ENCODE assay signal across 8 mouse cellular contexts in the genomic region with DNA sequence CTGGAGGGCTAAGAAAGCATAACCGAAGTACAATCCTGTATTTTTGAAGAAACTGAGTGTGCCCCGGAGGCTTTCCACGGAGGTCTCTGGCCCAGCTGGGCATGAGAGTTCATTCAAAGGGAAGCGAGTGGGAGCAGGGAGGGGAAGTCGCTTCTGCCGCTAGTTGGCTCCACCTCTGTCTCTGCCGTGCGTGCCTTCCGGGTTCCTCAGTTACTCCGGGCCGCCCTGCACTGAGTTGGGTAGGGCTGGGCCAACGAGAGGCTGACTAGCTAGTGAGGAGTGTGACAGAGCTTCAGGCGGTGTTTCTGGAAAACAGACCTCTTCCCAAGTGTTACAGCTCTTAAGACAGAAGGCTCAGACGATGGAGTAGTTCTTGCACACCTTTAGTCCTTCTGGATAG. TPM values are rescaled to one million over a fixed set of nuclear protein-coding genes. Genes with fewer than 3 reads are reported as not detected.
A peak's percentile ranks its signal among the peaks of the same experiment; 100 is the strongest.
DNase-seq lines count a peak whose midpoint lies in the region; ATAC-seq lines count a peak whose summit lies in the region.

No protein-coding gene starts in this region.

- H3K9me3 ChIP-seq in heart, embryonic 10.5 days, result no peaks in the 10 kb centered on the region
- no peaks in the 10 kb centered on the region for H3K9me3 ChIP-seq in limb, embryonic 13.5 days
- no peaks in the 10 kb centered on the region for H3K9me3 ChIP-seq in forebrain, embryonic 15.5 days

- H3K4me3 ChIP-seq in heart, embryonic 10.5 days, result no peak overlapping the region; the same call in 1 of the 2 replicates
- no peak overlapping the region for H3K4me3 ChIP-seq in limb, embryonic 13.5 days
- H3K4me3 ChIP-seq in forebrain, embryonic 15.5 days, result no peak overlapping the region

- H3K4me2 ChIP-seq in limb, embryonic 13.5 days (replicated peaks), result 0 out of 2 replicates have a peak overlapping the region, but pooled peaks have one; percentile 9
- no peak overlapping the region for H3K4me2 ChIP-seq in forebrain, embryonic 15.5 days (replicated peaks)

- H3K9ac ChIP-seq in limb, embryonic 13.5 days, result no peak overlapping the region
- H3K9ac ChIP-seq in forebrain, embryonic 15.5 days (replicated peaks), result no peak overlapping the region

- H3K4me1 ChIP-seq in heart, embryonic 10.5 days, result 0 out of 2 replicates have a peak, but pooled peaks cover 4% of the 10 kb centered on the region
- peaks cover 8% of the 10 kb centered on the region for H3K4me1 ChIP-seq in limb, embryonic 13.5 days
- peaks cover 15% of the 10 kb centered on the region for H3K4me1 ChIP-seq in forebrain, embryonic 15.5 days

- no peaks in the 10 kb centered on the region for H3K36me3 ChIP-seq in heart, embryonic 10.5 days
- H3K36me3 ChIP-seq in limb, embryonic 13.5 days, result no peaks in the 10 kb centered on the region
- H3K36me3 ChIP-seq in forebrain, embryonic 15.5 days, result no peaks in the 10 kb centered on the region

- peak; percentile 19 to 47 for DNase-seq in kidney, adult 8-10 months
- no peak for DNase-seq in kidney, adult 11 months
- peak; percentile 41 for DNase-seq in adrenal gland, postnatal 10 days
- peak; percentile 77 for DNase-seq in heart, embryonic 10.5 days (ENCODE audit: low spot score)
- peak; percentile 28 for DNase-seq in neural tube, embryonic 10.5 days (ENCODE audit: extremely low spot score, low spot score)
- no peak for DNase-seq in adipocyte (ENCODE audit: low spot score)

- H3K27me3 ChIP-seq in heart, embryonic 10.5 days (ENCODE audit: insufficient read depth, poor library complexity, severe bottlenecking), result 0 out of 2 replicates have a peak, but pooled peaks cover 4% of the 10 kb centered on the region
- peaks cover 9% of the 10 kb centered on the region for H3K27me3 ChIP-seq in limb, embryonic 13.5 days
- H3K27me3 ChIP-seq in forebrain, embryonic 15.5 days, result no peaks in the 10 kb centered on the region

- no peak for ATAC-seq in limb, embryonic 13.5 days (ENCODE audit: low FRiP score, low read depth)
- no peak for ATAC-seq in forebrain, embryonic 15.5 days (replicated peaks)

- H3K27ac ChIP-seq in heart, embryonic 10.5 days, result no peak overlapping the region
- no peak overlapping the region for H3K27ac ChIP-seq in limb, embryonic 13.5 days
- no peak overlapping the region for H3K27ac ChIP-seq in forebrain, embryonic 15.5 days (replicated peaks)

- WGBS in heart, embryonic 10.5 days, result 19% methylated on average over 14 of the region's 14 CpGs
- 16% methylated on average over 14 of the region's 14 CpGs for WGBS in limb, embryonic 13.5 days
- 18% methylated on average over 14 of the region's 14 CpGs for WGBS in forebrain, embryonic 15.5 days

RNA-seq across cellular contexts. Expression of a gene that starts 3.9 kb away (rescaled TPM):
- 10 to 100 TPM; 68.0 to 75.9 TPM for total RNA-seq in adrenal gland, postnatal 10 days (2021)
- 125 and 132 TPM in 2 replicates for polyA plus RNA-seq in heart, embryonic 10.5 days (2016; fragmentation: Nextera tagmentation; extraction: Ambion mirVana)
- polyA plus RNA-seq in limb, embryonic 13.5 days (2015; fragmentation: Nextera tagmentation; extraction: Ambion mirVana), result 108 and 111 TPM in 2 replicates
- polyA plus RNA-seq in forebrain, embryonic 15.5 days (2015; fragmentation: Nextera tagmentation; extraction: Ambion mirVana), result 108 and 112 TPM in 2 replicates

RNA-seq across cellular contexts. Expression of a gene that starts 14.9 kb away (rescaled TPM):
- total RNA-seq in adrenal gland, postnatal 10 days (2021), result 10 to 100 TPM; 15.9 to 22.6 TPM
- polyA plus RNA-seq in heart, embryonic 10.5 days (2016; fragmentation: Nextera tagmentation; extraction: Ambion mirVana), result 29.5 and 33.6 TPM in 2 replicates
- 39.0 and 41.2 TPM in 2 replicates for polyA plus RNA-seq in limb, embryonic 13.5 days (2015; fragmentation: Nextera tagmentation; extraction: Ambion mirVana)
- polyA plus RNA-seq in forebrain, embryonic 15.5 days (2015; fragmentation: Nextera tagmentation; extraction: Ambion mirVana), result 33.1 and 34.9 TPM in 2 replicates

RNA-seq across cellular contexts. Expression of a gene that starts 15.5 kb away (rescaled TPM):
- total RNA-seq in adrenal gland, postnatal 10 days (2021), result 10 to 100 TPM; 40.3 to 65.7 TPM
- polyA plus RNA-seq in heart, embryonic 10.5 days (2016; fragmentation: Nextera tagmentation; extraction: Ambion mirVana), result 3.8 and 4.1 TPM in 2 replicates
- polyA plus RNA-seq in limb, embryonic 13.5 days (2015; fragmentation: Nextera tagmentation; extraction: Ambion mirVana), result 4.2 and 4.7 TPM in 2 replicates
- polyA plus RNA-seq in forebrain, embryonic 15.5 days (2015; fragmentation: Nextera tagmentation; extraction: Ambion mirVana), result 20.9 and 24.5 TPM in 2 replicates

RNA-seq across cellular contexts. Expression of a gene that starts 18.4 kb away (rescaled TPM):
- total RNA-seq in adrenal gland, postnatal 10 days (2021), result 10 to 100 TPM; 52.5 to 66.9 TPM
- polyA plus RNA-seq in heart, embryonic 10.5 days (2016; fragmentation: Nextera tagmentation; extraction: Ambion mirVana), result 16.2 and 24.9 TPM in 2 replicates
- polyA plus RNA-seq in limb, embryonic 13.5 days (2015; fragmentation: Nextera tagmentation; extraction: Ambion mirVana), result 35.3 and 37.2 TPM in 2 replicates
- polyA plus RNA-seq in forebrain, embryonic 15.5 days (2015; fragmentation: Nextera tagmentation; extraction: Ambion mirVana), result 33.3 and 38.1 TPM in 2 replicates

RNA-seq across cellular contexts. Expression of a gene that starts 34.6 kb away (rescaled TPM):
- total RNA-seq in adrenal gland, postnatal 10 days (2021), result under 1 TPM; 0.24 to 0.48 TPM
- 1.3 and 2.0 TPM in 2 replicates for polyA plus RNA-seq in heart, embryonic 10.5 days (2016; fragmentation: Nextera tagmentation; extraction: Ambion mirVana)
- polyA plus RNA-seq in limb, embryonic 13.5 days (2015; fragmentation: Nextera tagmentation; extraction: Ambion mirVana), result 1.9 and 2.0 TPM in 2 replicates
- 1.3 and 1.5 TPM in 2 replicates for polyA plus RNA-seq in forebrain, embryonic 15.5 days (2015; fragmentation: Nextera tagmentation; extraction: Ambion mirVana)

Comparison
In these comparisons a context has a peak if more than half of its experiments do, and no peak if none do; other contexts are left out.
1. DNase-seq: peak in kidney, adult 8-10 months (2 of 2), adrenal gland, postnatal 10 days (single experiment), heart, embryonic 10.5 days (single experiment) and neural tube, embryonic 10.5 days (single experiment); none in kidney, adult 11 months (single experiment) and adipocyte (single experiment).